ENCODE assay signal across 8 mouse cellular contexts in genomic region chr9:25251611-25252282, GRCm38 (mm10). TPM values are rescaled to one million over a fixed set of nuclear protein-coding genes. Genes with fewer than 3 reads are reported as not detected.
DNase-seq lines count a peak whose midpoint lies in the region; ATAC-seq and TF ChIP-seq lines count a peak whose summit lies in the region.

No protein-coding gene starts in this region.

- ATAC-seq in common myeloid progenitor, adult 5-6 weeks (replicated peaks; ENCODE audit: low read depth, poor library complexity, severe bottlenecking) = peak; percentile 67
- ATAC-seq in hindbrain, postnatal 0 days = peak; percentile 92

- no peak for TF ChIP-seq POLR2A in spleen, adult 2 months (IDR thresholded peaks at IDR 0.05; ENCODE audit: low read depth, low read length)

- H3K79me2 ChIP-seq in macrophage (ENCODE audit: inconsistent target) = peaks cover 58% of the 10 kb centered on the region

- H3K9me3 ChIP-seq in hindbrain, postnatal 0 days (ENCODE audit: low read length) = no peaks in the 10 kb centered on the region

- no peaks in the 10 kb centered on the region for H3K27me3 ChIP-seq in spleen, adult 2 months (ENCODE audit: control insufficient read depth, insufficient read depth, low read length)
- H3K27me3 ChIP-seq in hindbrain, postnatal 0 days (ENCODE audit: insufficient read depth, low read length) = no peaks in the 10 kb centered on the region

- WGBS in spleen, adult 2 months = under 1% methylated on average over 41 of the region's 41 CpGs
- under 1% methylated on average over 41 of the region's 41 CpGs for WGBS in hindbrain, postnatal 0 days
- 1% methylated on average over 36 of the region's 41 CpGs for WGBS in macrophage (ENCODE audit: missing documents)

- H3K4me1 ChIP-seq in spleen, adult 2 months (ENCODE audit: control insufficient read depth, insufficient read depth, insufficient read length) = 0 out of 2 replicates have a peak, but pooled peaks cover 2% of the 10 kb centered on the region
- peaks cover 19% of the 10 kb centered on the region for H3K4me1 ChIP-seq in hindbrain, postnatal 0 days (ENCODE audit: insufficient read depth, low read length)

- peak overlapping the region; percentile 65 for H3K4me2 ChIP-seq in hindbrain, postnatal 0 days (ENCODE audit: low read depth, low read length)

- DNase-seq in spleen, adult 2 months (ENCODE audit: low read depth in 1 of 2, low spot score in 2 of 2) = peak in 1 of 2 experiments; percentile 71
- DNase-seq in spleen, adult 12 weeks (ENCODE audit: low spot score) = no peak
- peak; percentile 91 to 94 for DNase-seq in frontal cortex, postnatal 36 days (ENCODE audit: low spot score in 2 of 2)
- DNase-seq in hindbrain, postnatal 0 days (ENCODE audit: low spot score) = peak; percentile 94
- DNase-seq in left cerebral cortex, adult 18-20 months (ENCODE audit: low spot score in 2 of 2) = peak; percentile 85 to 91
- DNase-seq in right cerebral cortex, adult 2 months (ENCODE audit: low spot score in 2 of 2) = peak; percentile 89 to 92

- H3K9ac ChIP-seq in hindbrain, postnatal 0 days (replicated peaks; ENCODE audit: low read length) = peak overlapping the region; percentile 99

- no peaks in the 10 kb centered on the region for H3K36me3 ChIP-seq in spleen, adult 2 months (ENCODE audit: control insufficient read depth, insufficient read depth, low read length)
- H3K36me3 ChIP-seq in hindbrain, postnatal 0 days (ENCODE audit: insufficient read depth, low read length) = no peaks in the 10 kb centered on the region
- H3K36me3 ChIP-seq in macrophage (ENCODE audit: inconsistent target) = no peaks in the 10 kb centered on the region

- peak overlapping the region; percentile 77 for H3K4me3 ChIP-seq in spleen, adult 2 months (ENCODE audit: extremely low read depth, insufficient read depth, insufficient read length)
- H3K4me3 ChIP-seq in hindbrain, postnatal 0 days (ENCODE audit: low read length) = peak overlapping the region; percentile 100
- peak overlapping the region; percentile 83 for H3K4me3 ChIP-seq in macrophage (ENCODE audit: inconsistent target)

- H3K27ac ChIP-seq in spleen, adult 2 months (ENCODE audit: insufficient read depth, low read length) = peak overlapping the region; percentile 98
- peak overlapping the region; percentile 98 for H3K27ac ChIP-seq in hindbrain, postnatal 0 days
- H3K27ac ChIP-seq in macrophage = peak overlapping the region; percentile 90

- no peak for TF ChIP-seq CTCF in spleen, adult 2 months (IDR thresholded peaks at IDR 0.05; ENCODE audit: extremely low read depth, insufficient read depth, insufficient read length, insufficient replicate concordance)
- no peak for TF ChIP-seq CTCF in hindbrain, postnatal 0 days (IDR thresholded peaks at IDR 0.05; ENCODE audit: low read depth)

RNA-seq across cellular contexts. Expression of gene Sept7, which starts 0.5 kb away (rescaled TPM):
- polyA plus RNA-seq in spleen, adult 2 months (2012; rRNA removed) = 4.3 and 5.1 TPM in 2 replicates
- 321 and 329 TPM in 2 replicates for total RNA-seq in common myeloid progenitor, adult 5-6 weeks (2017)
- 112 and 113 TPM in 2 replicates for total RNA-seq in hindbrain, postnatal 0 days (2014; rRNA removed)
- 265 and 292 TPM in 2 replicates for polyA plus RNA-seq in hindbrain, postnatal 0 days (2015; fragmentation: Nextera tagmentation; extraction: Ambion mirVana)
- 100 to 1,000 TPM; 360 to 378 TPM for total RNA-seq in left cerebral cortex, adult 18-20 months (2021)
- 100 to 1,000 TPM; 143 to 360 (median 205) TPM for total RNA-seq in macrophage (2018; cell fraction: chromatin; rRNA removed)
- 100 to 1,000 TPM; 119 to 155 (median 138) TPM for total RNA-seq in macrophage (2018; cell fraction: cytosol; rRNA removed)
- total RNA-seq in macrophage (2018; cell fraction: nucleus; rRNA removed) = 100 to 1,000 TPM; 111 to 243 (median 161) TPM
- polyA plus RNA-seq in macrophage (2018) = 119 to 225 TPM (median 205 TPM) in 3 replicates
